Mouse (Mus musculus): Measurements from ENCODE around the gene Kcnh2.

The Kcnh2 gene

GRCm38 (mm10) chr5:24346313-24346712 lies 5.1 kb downstream of the Kcnh2 start:
- DNase-seq (ENCODE audit: low read depth, low spot score), result no peak

- no peak for DNase-seq (ENCODE audit: low read depth, low spot score)
Observed at GRCm38 (mm10) chr5:24344477-24345051, 6.8 kb downstream of the Kcnh2 start.

- no peak for DNase-seq (ENCODE audit: low read depth, low spot score)
Observed at GRCm38 (mm10) chr5:24343977-24344436, 7.4 kb downstream of the Kcnh2 start.

- no peak for DNase-seq (ENCODE audit: low read depth, low spot score)
Observed at GRCm38 (mm10) chr5:24343379-24343778, 8.0 kb downstream of the Kcnh2 start.

- no peak for DNase-seq (ENCODE audit: low read depth, low spot score)
Observed at GRCm38 (mm10) chr5:24342966-24343365, 8.4 kb downstream of the Kcnh2 start.

- no peak for DNase-seq (ENCODE audit: low read depth, low spot score)
Observed at GRCm38 (mm10) chr5:24342205-24342963, 9.0 kb downstream of the Kcnh2 start.

- no peak for DNase-seq (ENCODE audit: low read depth, low spot score)
Observed at GRCm38 (mm10) chr5:24337821-24338220, 13.6 kb downstream of the Kcnh2 start.

GRCm38 (mm10) chr5:24337366-24337765 lies 14.0 kb downstream of the Kcnh2 start:
- no peak for DNase-seq (ENCODE audit: low read depth, low spot score)

GRCm38 (mm10) chr5:24335888-24336511 lies 15.4 kb downstream of the Kcnh2 start:
- no peak for DNase-seq (ENCODE audit: low read depth, low spot score)

GRCm38 (mm10) chr5:24334749-24335148 lies 16.7 kb downstream of the Kcnh2 start:
- no peak for DNase-seq (ENCODE audit: low read depth, low spot score)

- no peak for DNase-seq (ENCODE audit: low read depth, low spot score)
Observed at GRCm38 (mm10) chr5:24332401-24332800, 19.0 kb downstream of the Kcnh2 start.

- DNase-seq (ENCODE audit: low read depth, low spot score), result no peak
Observed at GRCm38 (mm10) chr5:24329965-24330298, 21.5 kb downstream of the Kcnh2 start.

- peak; percentile 66 for DNase-seq (ENCODE audit: low read depth, low spot score)
Observed at GRCm38 (mm10) chr5:24329212-24329964, 22.0 kb downstream of the Kcnh2 start.

GRCm38 (mm10) chr5:24328813-24329211 lies 22.6 kb downstream of the Kcnh2 start:
- DNase-seq (ENCODE audit: low read depth, low spot score), result no peak

- DNase-seq (ENCODE audit: low read depth, low spot score), result no peak
Observed at GRCm38 (mm10) chr5:24326842-24327417, 24.5 kb downstream of the Kcnh2 start.

- no peak for DNase-seq (ENCODE audit: low read depth, low spot score)
Observed at GRCm38 (mm10) chr5:24326166-24326841, 25.1 kb downstream of the Kcnh2 start.

GRCm38 (mm10) chr5:24325251-24325650 lies 26.2 kb downstream of the Kcnh2 start:
- DNase-seq (ENCODE audit: low read depth, low spot score), result no peak

- no peak for DNase-seq (ENCODE audit: low read depth, low spot score)
Observed at GRCm38 (mm10) chr5:24321711-24322682, 29.4 kb downstream of the Kcnh2 start.

- no peak for DNase-seq (ENCODE audit: low read depth, low spot score)
Observed at GRCm38 (mm10) chr5:24320894-24321293, 30.5 kb downstream of the Kcnh2 start.

GRCm38 (mm10) chr5:24320467-24320813 lies 31.0 kb downstream of the Kcnh2 start:
- DNase-seq (ENCODE audit: low read depth, low spot score), result no peak

All from embryo, embryonic 11.5 days (tissue).